Mouse (Mus musculus) adrenal gland, postnatal 4 days (tissue): ENCODE data around the gene Tmem102. TPM values are rescaled to one million over a fixed set of nuclear protein-coding genes. Genes with fewer than 3 reads are reported as not detected.

ENCODE experiments used
- DNase-seq, 2 experiments: peaks; one replicate each; pipeline ENCODE4 v3.0.0; 2021 to 2022; ENCODE audit warnings: low spot score in 2 of 2, mixed read lengths in 2 of 2
- total RNA-seq, 2 experiments: library from RNA; stranded (reverse); gene quantifications; 2 replicates each; pipeline ENCODE4 v1.2.3; 2021

Tmem102 gene
- total RNA-seq, 2 experiments from 2014 or later, result 0.76 to 1.4 TPM

- DNase-seq, result no peak
Observed at GRCm38 (mm10) chr11:69822080-69822479, 16.7 kb upstream of the Tmem102 start, which contains the start of gene Spem1. Gene Spem1 (minus strand): TSS chr11:69822180.

GRCm38 (mm10) chr11:69818871-69819270 is 13.4 kb upstream of the Tmem102 start:
- no peak for DNase-seq

- DNase-seq, result no peak
Observed at GRCm38 (mm10) chr11:69818365-69818764, 12.9 kb upstream of the Tmem102 start, which contains the start of gene Spem2. Gene Spem2 (minus strand): TSS chr11:69818465.

GRCm38 (mm10) chr11:69816520-69816919 is 11.1 kb upstream of the Tmem102 start:
- no peak for DNase-seq

- DNase-seq, result no peak
Observed at GRCm38 (mm10) chr11:69815155-69815554, 9.7 kb upstream of the Tmem102 start, which contains the start of gene Gm39566. Gene Gm39566 (minus strand): TSS chr11:69815298.

GRCm38 (mm10) chr11:69810280-69810679 is 4.9 kb upstream of the Tmem102 start:
- no peak for DNase-seq

GRCm38 (mm10) chr11:69807641-69808040 is 2.2 kb upstream of the Tmem102 start:
- DNase-seq, result no peak

GRCm38 (mm10) chr11:69806378-69806777 is 954 bp upstream of the Tmem102 start:
- DNase-seq, result no peak

- no peak for DNase-seq
Observed at GRCm38 (mm10) chr11:69804652-69804940, 828 bp downstream of the Tmem102 start.

GRCm38 (mm10) chr11:69803786-69804651 is 1.4 kb downstream of the Tmem102 start:
- peak; percentile 52 to 53 for DNase-seq

GRCm38 (mm10) chr11:69803328-69803727 is 2.1 kb downstream of the Tmem102 start:
- no peak for DNase-seq

- peak; percentile 64 for DNase-seq
Observed at GRCm38 (mm10) chr11:69802648-69803105, 2.7 kb downstream of the Tmem102 start.

GRCm38 (mm10) chr11:69801379-69801977 is 3.9 kb downstream of the Tmem102 start, which contains the start of gene Fgf11:
Gene Fgf11 (minus strand): TSS chr11:69801857.
- DNase-seq, result no peak

GRCm38 (mm10) chr11:69800392-69801197 is 4.8 kb downstream of the Tmem102 start:
- DNase-seq, result no peak

- no peak for DNase-seq
Observed at GRCm38 (mm10) chr11:69800138-69800391, 5.4 kb downstream of the Tmem102 start.

GRCm38 (mm10) chr11:69799394-69800137 is 5.9 kb downstream of the Tmem102 start:
- DNase-seq, result no peak

- no peak for DNase-seq
Observed at GRCm38 (mm10) chr11:69797924-69798323, 7.5 kb downstream of the Tmem102 start.

- no peak for DNase-seq
Observed at GRCm38 (mm10) chr11:69795983-69796435, 9.4 kb downstream of the Tmem102 start.

GRCm38 (mm10) chr11:69795168-69795982 is 10.0 kb downstream of the Tmem102 start, which contains the start of gene Chrnb1:
Gene Chrnb1 (minus strand): TSS chr11:69795943.
- DNase-seq, result peak; percentile 63 to 83

GRCm38 (mm10) chr11:69793429-69793828 is 12.0 kb downstream of the Tmem102 start:
- DNase-seq, result no peak
